Mouse (Mus musculus) embryonic facial prominence, embryonic 15.5 days (tissue): ENCODE measurements around the gene Nr1h4. TPM values are rescaled to one million over a fixed set of nuclear protein-coding genes. Genes with fewer than 3 reads are reported as not detected.

Experiments
- polyA plus RNA-seq: library from polyadenylated mRNA; unstranded; fragments of >200 nt; fragmentation: Nextera tagmentation; extraction: Ambion mirVana; gene quantifications from 2 replicates; pipeline ENCODE4 v1.2.1, GENCODE M21; 2015

The Nr1h4 gene
- polyA plus RNA-seq, 1 experiment from 2014 or later: not detected

Other genes with a start within 250 kb of the Nr1h4 start
- 0.63 and 0.65 TPM in 2 replicates for gene Ano4, start 188.8 kb downstream of the Nr1h4 start, polyA plus RNA-seq
- 13.7 and 19.0 TPM in 2 replicates for gene Gas2l3, start 89.6 kb downstream of the Nr1h4 start, polyA plus RNA-seq
- gene Slc17a8, start 87.7 kb upstream of the Nr1h4 start, polyA plus RNA-seq: 0.17 and 0.27 TPM in 2 replicates
- 6.5 and 7.5 TPM in 2 replicates for gene Scyl2, start 152.7 kb upstream of the Nr1h4 start, polyA plus RNA-seq
- 29.5 and 33.6 TPM in 2 replicates for gene Actr6, start 198.7 kb upstream of the Nr1h4 start, polyA plus RNA-seq
- 17.6 and 23.3 TPM in 2 replicates for gene Uhrf1bp1l, start 211.4 kb upstream of the Nr1h4 start, polyA plus RNA-seq